Mouse (Mus musculus) megakaryocyte, embryonic 14.5 days (primary cell): ENCODE measurements around the gene Srbd1. TPM values are rescaled to one million over a fixed set of nuclear protein-coding genes. Genes with fewer than 3 reads are reported as not detected.
A peak's percentile ranks its signal among the peaks of the same experiment; 100 is the strongest.

Source experiments
- H3K27me3 ChIP-seq: replicated peaks from 2 replicates; pipeline ENCODE3; 2012; ENCODE audit warnings: inconsistent platforms
- H3K36me3 ChIP-seq: replicated peaks from 2 replicates; pipeline ENCODE3; 2012; ENCODE audit warnings: low read length, inconsistent platforms, mixed read lengths
- H3K4me1 ChIP-seq: 2 replicates; pipeline ENCODE4 v1.6.1; 2012; ENCODE audit warnings: inconsistent platforms
- H3K4me3 ChIP-seq: replicated peaks from 2 replicates; pipeline ENCODE3; 2012; ENCODE audit warnings: moderate library complexity, mild to moderate bottlenecking, inconsistent platforms
- H3K9me3 ChIP-seq: 2 replicates; pipeline ENCODE4 v1.6.1; 2012; ENCODE audit warnings: inconsistent platforms
- FLI1 ChIP-seq: IDR thresholded peaks from 2 replicates; pipeline ENCODE4 v1.6.1; 2012; ENCODE audit warnings: low read length, inconsistent platforms, mixed read lengths
- GATA1 ChIP-seq: IDR thresholded peaks from 3 replicates; pipeline ENCODE4 v1.6.1; 2012; ENCODE audit warnings: mixed read lengths, low read length, inconsistent platforms, borderline replicate concordance
- polyA plus RNA-seq: library from polyadenylated mRNA; stranded (reverse); fragments of >175 nt; gene quantifications from 2 replicates; pipeline ENCODE4 v1.2.3, GENCODE M21; 2012; ENCODE audit warnings: low replicate concordance; ENCODE audit not compliant: insufficient read depth

The Srbd1 gene
- polyA plus RNA-seq, 1 experiment = 6.6 TPM

- TF ChIP-seq FLI1 (no peak), GATA1 (no peak)
- H3K27me3 ChIP-seq = no peaks in the 10 kb centered on the region
These were observed 367 bp downstream of the Srbd1 start for GRCm38 (mm10) chr17:86144537-86145078.

GRCm38 (mm10) chr17:86135835-86136234 is 9.1 kb downstream of the Srbd1 start:
- TF ChIP-seq FLI1 (no peak), GATA1 (no peak)
- Histone ChIP-seq H3K36me3 (peaks cover 95% of the 10 kb centered on the region), H3K9me3 (no peaks in the 10 kb centered on the region), H3K4me1 (peaks cover 6% of the 10 kb centered on the region; the same call in 1 of the 2 replicates), H3K4me3 (no peak overlapping the region), H3K27me3 (no peaks in the 10 kb centered on the region)

More at GRCm38 (mm10) chr17:86144537-86145078, 367 bp downstream of the Srbd1 start:
- Histone ChIP-seq H3K4me3 (peak overlapping the region; percentile 98), H3K9me3 (no peaks in the 10 kb centered on the region), H3K4me1 (peaks cover 35% of the 10 kb centered on the region), H3K36me3 (peaks cover 29% of the 10 kb centered on the region)

- H3K4me3 ChIP-seq = no peak overlapping the region
- H3K9me3 ChIP-seq = no peaks in the 10 kb centered on the region
- peaks cover 3% of the 10 kb centered on the region; the same call in 1 of the 2 replicates for H3K4me1 ChIP-seq
- TF ChIP-seq FLI1 = no peak
- no peak for TF ChIP-seq GATA1
- no peaks in the 10 kb centered on the region for H3K27me3 ChIP-seq
- H3K36me3 ChIP-seq = peaks cover 95% of the 10 kb centered on the region
These were observed 10.5 kb downstream of the Srbd1 start for GRCm38 (mm10) chr17:86134461-86134860.

GRCm38 (mm10) chr17:86132534-86132933 is 12.4 kb downstream of the Srbd1 start:
- no peak overlapping the region for H3K4me3 ChIP-seq
- no peaks in the 10 kb centered on the region for H3K27me3 ChIP-seq
- H3K9me3 ChIP-seq = no peaks in the 10 kb centered on the region
- TF ChIP-seq GATA1 (no peak), FLI1 (no peak)
- peaks cover 93% of the 10 kb centered on the region for H3K36me3 ChIP-seq
- H3K4me1 ChIP-seq = peaks cover 3% of the 10 kb centered on the region; the same call in 1 of the 2 replicates

- H3K4me1 ChIP-seq = peaks cover 3% of the 10 kb centered on the region; the same call in 1 of the 2 replicates
- TF ChIP-seq FLI1 (no peak), GATA1 (no peak)
- no peaks in the 10 kb centered on the region for H3K27me3 ChIP-seq
- no peak overlapping the region for H3K4me3 ChIP-seq
- H3K36me3 ChIP-seq = peaks cover 87% of the 10 kb centered on the region
- no peaks in the 10 kb centered on the region for H3K9me3 ChIP-seq
These were observed 16.8 kb downstream of the Srbd1 start for GRCm38 (mm10) chr17:86128198-86128597.

GRCm38 (mm10) chr17:86125908-86126307 is 19.1 kb downstream of the Srbd1 start:
- Histone ChIP-seq H3K36me3 (peaks cover 88% of the 10 kb centered on the region), H3K27me3 (no peaks in the 10 kb centered on the region), H3K9me3 (no peaks in the 10 kb centered on the region), H3K4me1 (peaks cover 3% of the 10 kb centered on the region; the same call in 1 of the 2 replicates), H3K4me3 (no peak overlapping the region)
- TF ChIP-seq FLI1 (no peak), GATA1 (no peak)

GRCm38 (mm10) chr17:86123146-86123545 is 21.8 kb downstream of the Srbd1 start:
- peaks cover 86% of the 10 kb centered on the region for H3K36me3 ChIP-seq
- H3K4me1 ChIP-seq = no peaks in the 10 kb centered on the region
- no peak overlapping the region for H3K4me3 ChIP-seq
- TF ChIP-seq GATA1 = no peak
- TF ChIP-seq FLI1 = no peak
- H3K27me3 ChIP-seq = no peaks in the 10 kb centered on the region
- H3K9me3 ChIP-seq = no peaks in the 10 kb centered on the region

- Histone ChIP-seq H3K27me3 (no peaks in the 10 kb centered on the region), H3K36me3 (peaks cover 72% of the 10 kb centered on the region), H3K9me3 (no peaks in the 10 kb centered on the region), H3K4me1 (peaks cover 6% of the 10 kb centered on the region), H3K4me3 (no peak overlapping the region)
- TF ChIP-seq FLI1 (no peak), GATA1 (no peak)
These were observed 48.1 kb downstream of the Srbd1 start for GRCm38 (mm10) chr17:86096875-86097274.

- Histone ChIP-seq H3K4me3 (no peak overlapping the region), H3K36me3 (peaks cover 61% of the 10 kb centered on the region), H3K27me3 (no peaks in the 10 kb centered on the region), H3K9me3 (no peaks in the 10 kb centered on the region), H3K4me1 (peaks cover 6% of the 10 kb centered on the region)
- TF ChIP-seq FLI1 = no peak
- TF ChIP-seq GATA1 = no peak
These were observed 51.9 kb downstream of the Srbd1 start for GRCm38 (mm10) chr17:86093124-86093523.

- TF ChIP-seq FLI1 (no peak), GATA1 (no peak)
- H3K9me3 ChIP-seq = no peaks in the 10 kb centered on the region
- H3K4me1 ChIP-seq = peaks cover 6% of the 10 kb centered on the region
- no peaks in the 10 kb centered on the region for H3K27me3 ChIP-seq
- H3K4me3 ChIP-seq = no peak overlapping the region
- peaks cover 53% of the 10 kb centered on the region for H3K36me3 ChIP-seq
These were observed 53.3 kb downstream of the Srbd1 start for GRCm38 (mm10) chr17:86091631-86092030.
